Mouse (Mus musculus) mouse embryonic stem cell (cell line): ENCODE data around the gene Zfp668.

Source experiments
- in situ Hi-C, 2 experiments: fragments of 300-500 bp; cut with MboI; formaldehyde crosslinking; loops; 1 replicate in 1 of 2; 3 replicates in 1 of 2; pipeline ENCODE4 v1.14.3; 2019 to 2020; ENCODE audit warnings: low sequenced_read_pairs in 2 of 2, low pct_unique_long_range_greater_than_20kb in 1 of 2, mixed read lengths in 1 of 2; ENCODE audit not compliant: unreplicated experiment in 1 of 2

Gene Zfp668

DNA sequence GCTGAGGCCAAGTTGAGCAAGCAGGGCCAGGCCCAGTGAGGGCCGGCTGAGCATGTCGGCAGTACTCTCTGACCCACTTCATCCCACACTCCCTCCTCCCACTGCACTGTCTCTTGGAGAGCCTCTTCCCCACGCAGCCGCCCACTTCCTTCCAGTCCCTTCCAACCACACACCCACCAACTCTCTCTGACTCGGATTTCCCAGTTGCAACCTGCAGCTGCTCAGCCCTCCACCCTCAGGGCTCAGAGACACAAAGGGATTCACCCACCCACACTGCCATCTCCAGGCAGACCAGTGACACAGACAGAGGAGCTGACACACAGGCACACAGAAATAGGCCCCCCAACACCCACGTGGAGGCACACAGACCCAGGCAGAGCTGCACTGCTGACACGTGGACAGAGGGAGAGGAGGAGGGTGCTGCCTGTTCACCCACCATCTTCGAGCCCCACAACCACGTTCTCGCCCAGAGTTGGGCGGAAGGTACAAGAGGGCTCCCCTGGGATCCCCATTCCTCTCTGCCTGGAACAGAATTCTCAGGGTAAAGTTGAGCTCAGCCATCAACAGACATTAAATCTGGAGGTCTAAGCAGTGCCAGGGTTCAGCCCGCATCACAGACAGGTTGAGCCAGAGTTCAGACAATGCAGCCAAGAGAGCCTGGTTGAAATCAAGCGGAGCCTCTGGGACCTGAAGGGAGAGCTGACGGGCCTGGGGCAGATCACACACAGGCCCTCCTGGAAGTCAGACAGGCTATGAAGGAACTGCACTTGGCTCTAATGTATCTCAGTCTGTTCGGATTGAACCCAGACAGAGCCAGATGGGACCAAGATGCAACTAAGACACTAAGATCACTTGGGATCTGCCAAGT lies 60.4 kb downstream of the Zfp668 start:
- in situ Hi-C loops, result no loop called here

DNA sequence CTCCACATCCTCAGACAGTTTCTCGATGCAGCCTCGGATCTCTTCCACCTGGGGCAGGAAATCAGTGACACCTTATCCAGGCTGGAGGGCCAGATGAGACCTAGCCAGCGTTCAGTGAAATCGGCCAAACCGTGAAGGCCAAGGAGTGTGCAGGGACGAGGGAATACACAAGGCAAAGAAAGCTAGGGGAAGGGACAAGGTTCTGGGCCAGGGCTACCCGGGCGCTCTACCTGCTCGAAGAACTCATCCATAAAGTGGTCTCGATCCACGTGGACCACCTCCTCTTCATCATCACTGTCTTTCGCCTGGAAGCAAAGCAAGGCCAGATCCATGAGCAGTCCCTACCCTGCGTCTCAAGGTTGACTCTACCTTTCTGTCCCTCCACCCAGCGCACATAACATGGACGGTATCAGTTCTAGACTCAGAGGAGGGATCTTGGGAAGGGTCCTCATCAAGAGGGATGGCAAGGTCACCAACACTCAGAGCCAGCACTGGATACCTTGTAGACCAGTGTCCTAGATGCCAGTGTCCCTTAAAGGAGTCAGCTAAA lies 61.4 kb downstream of the Zfp668 start:
- in situ Hi-C loops, result no loop called here

DNA sequence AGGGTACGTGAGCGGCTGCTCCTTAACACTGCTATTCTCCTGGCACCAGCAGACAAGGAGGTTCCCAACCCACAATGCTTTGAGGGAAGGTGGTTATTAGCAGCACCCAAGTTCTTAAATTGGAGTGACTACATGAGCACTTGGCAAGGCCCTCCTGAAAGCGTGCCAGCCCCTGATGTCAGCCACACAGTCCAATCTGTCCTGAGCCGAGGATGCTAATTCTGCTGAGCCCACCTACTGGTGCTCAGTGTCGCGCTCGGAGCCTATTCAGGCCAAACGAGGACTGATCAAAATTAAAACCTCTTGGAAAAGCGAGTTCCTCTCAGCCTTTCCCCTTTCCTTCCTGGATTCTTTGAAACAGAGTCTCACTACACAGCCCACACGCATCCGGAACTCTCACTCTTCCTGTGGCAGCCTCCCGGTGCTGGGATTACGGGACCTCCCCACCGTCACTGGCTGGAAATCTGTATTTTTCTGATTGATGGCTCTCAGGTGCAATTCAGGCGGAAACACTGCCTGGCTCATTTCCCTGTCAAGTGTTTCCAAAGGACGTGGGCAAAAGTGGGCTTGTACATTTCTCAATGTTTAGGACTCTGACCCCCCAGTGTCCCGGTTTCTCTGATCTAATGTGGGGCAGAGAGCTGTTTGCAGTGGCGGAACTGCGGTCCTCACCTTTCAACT lies 62.2 kb downstream of the Zfp668 start:
- in situ Hi-C loops, result no loop called here

DNA sequence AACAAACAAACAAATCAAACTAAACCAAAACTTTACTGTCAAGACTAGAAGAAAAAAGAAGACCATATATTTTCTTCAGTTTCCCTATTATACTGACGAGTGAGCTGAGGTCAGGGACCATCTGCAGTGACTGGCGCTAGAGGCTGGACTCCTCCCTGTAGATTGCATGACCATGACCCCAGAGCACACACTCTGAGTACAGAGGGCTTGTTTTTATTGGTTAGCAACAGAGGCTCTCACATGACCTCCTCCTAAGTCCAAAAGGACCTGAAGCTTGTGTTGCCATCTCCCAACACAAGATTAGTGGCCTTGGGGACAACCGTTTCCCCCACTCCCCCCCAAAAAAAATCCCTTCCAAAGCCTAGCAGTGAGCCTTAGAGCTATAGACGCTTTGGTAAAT lies 62.8 kb downstream of the Zfp668 start:
- in situ Hi-C loops, result no loop called here
